Mouse (Mus musculus): ENCODE measurements around the gene Pmis2. TPM values are rescaled to one million over a fixed set of nuclear protein-coding genes. Genes with fewer than 3 reads are reported as not detected.

Gene Pmis2
- total RNA-seq (2021) = not detected

GRCm38 (mm10) chr7:30671480-30671879 lies at the start of gene Pmis2:
Gene Pmis2 (minus strand): TSS chr7:30671605.
- intact Hi-C loops (cut with DNase I) = no loop called here
- DNase-seq (ENCODE audit: low spot score in 2 of 2) = no peak

DNA sequence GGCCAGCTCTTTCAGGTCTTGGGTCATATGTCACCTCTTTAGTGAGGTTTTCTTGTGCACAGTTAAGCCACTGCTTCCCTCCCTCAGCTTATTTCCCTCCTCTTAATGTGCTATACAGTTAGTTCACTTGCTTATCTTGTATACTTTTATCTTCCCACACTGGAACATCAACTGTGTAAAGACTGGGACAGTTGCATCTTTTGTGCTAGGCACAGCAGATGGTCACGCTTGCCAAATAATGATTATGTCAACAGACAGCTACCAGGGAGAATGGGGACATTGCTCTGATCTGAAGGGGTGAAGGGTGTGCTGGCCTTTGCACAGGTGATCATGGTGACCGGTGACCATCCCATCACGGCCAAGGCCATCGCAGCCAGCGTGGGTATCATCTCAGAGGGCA lies 48.3 kb upstream of the Pmis2 start:
- intact Hi-C loops (cut with DNase I) = no loop called here
- DNase-seq (ENCODE audit: low spot score in 2 of 2) = no peak

DNA sequence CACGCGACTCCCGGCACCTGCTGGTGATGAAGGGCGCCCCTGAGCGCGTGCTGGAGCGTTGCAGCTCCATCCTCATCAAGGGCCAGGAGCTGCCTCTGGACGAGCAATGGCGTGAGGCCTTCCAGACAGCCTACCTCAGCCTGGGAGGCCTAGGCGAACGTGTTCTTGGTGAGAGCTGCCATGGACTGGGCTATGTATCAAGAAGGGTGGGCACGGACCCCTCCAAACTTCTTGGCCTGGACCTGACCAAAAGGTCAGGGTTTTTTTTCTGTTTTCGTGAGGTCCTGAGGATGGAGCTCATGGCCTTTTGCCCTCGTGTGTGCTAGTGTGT lies 46.3 kb upstream of the Pmis2 start:
- intact Hi-C loops (cut with DNase I) = no loop called here
- DNase-seq (ENCODE audit: low spot score in 2 of 2) = no peak

- DNase-seq (ENCODE audit: low spot score in 2 of 2) = peak; percentile 42 to 57
- intact Hi-C loops (cut with DNase I) = no loop called here
Observed at GRCm38 (mm10) chr7:30717006-30717715, 45.8 kb upstream of the Pmis2 start.

GRCm38 (mm10) chr7:30711942-30712341 lies 40.5 kb upstream of the Pmis2 start, which contains the start of gene Atp4a:
Gene Atp4a (plus strand): TSS chr7:30712209.
- DNase-seq (ENCODE audit: low spot score in 2 of 2) = no peak
- intact Hi-C loops (cut with DNase I) = no loop called here

DNA sequence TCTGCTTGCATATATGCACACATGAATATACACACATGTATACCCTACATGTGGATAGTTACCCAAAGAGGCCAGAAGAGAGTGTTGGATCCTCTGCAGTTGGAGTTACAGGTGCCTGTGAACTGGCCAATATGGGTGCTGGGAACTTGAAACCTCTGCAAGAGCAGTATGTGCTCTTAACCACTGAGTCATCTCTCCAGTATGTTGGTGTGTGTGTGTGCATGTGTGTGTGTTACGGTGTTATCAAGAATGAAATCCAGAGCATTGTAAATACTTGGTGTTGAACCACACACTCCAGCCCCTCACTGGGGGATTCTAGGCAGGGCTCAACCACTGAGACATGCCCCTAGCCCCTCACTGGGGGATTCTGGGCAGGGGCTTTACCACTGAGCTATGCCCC lies 36.0 kb upstream of the Pmis2 start:
- no peak for DNase-seq (ENCODE audit: low spot score in 2 of 2)
- intact Hi-C loops (cut with DNase I) = no loop called here

DNA sequence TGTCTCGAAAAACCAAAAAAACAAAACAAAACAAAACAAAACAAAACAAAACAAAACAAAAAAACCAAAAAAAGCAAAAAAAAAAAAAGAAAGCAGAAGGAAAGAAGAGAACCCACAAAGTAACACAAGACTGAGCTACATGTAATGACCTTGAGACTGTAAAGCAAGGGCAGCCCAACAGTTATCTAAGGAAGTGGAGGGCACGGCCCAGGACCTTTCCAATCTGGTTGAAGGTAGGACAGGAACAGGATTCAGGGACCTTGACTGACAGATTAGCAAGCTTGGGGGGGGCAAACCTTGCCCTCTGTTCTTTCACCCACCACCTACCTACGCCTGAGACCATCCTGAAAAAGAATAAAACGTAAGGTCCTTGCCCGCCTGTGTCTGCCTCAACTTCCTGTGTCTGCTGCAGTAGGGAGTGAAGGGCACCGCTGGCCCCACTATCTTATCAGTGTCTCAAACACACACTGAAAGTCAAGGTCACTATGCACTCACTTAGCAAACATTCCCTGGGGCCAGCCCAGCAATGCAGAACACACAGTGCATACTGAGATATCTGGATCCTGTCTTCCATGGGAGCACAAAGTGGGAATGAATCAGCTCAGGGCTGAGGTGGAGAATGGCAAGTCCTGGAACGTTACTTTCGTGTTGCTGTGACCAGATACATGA lies 34.9 kb upstream of the Pmis2 start:
- intact Hi-C loops (cut with DNase I) = no loop called here
- no peak for DNase-seq (ENCODE audit: low spot score in 2 of 2)

DNA sequence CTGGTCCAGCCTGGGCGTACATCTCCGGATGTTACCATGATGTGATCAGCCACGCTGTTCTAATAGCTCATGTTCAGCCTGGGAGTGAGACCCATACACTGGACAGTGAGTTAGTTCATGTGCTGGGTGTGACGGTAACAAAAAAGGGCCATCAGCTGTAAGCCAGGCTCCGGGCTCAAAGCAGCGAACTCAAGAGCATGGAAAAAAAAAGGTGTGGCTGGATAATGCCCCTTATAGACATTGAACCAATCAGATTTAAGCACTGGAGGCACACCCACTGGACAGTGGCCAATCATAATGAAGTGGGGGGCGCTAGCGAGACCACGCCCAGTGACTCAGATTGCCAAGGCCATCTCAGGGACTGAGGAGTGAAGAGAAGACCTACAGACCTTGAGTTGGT lies 27.2 kb upstream of the Pmis2 start, which contains the start of gene 2200002J24Rik:
Gene 2200002J24Rik (plus strand): TSS at position 338 of the 400 bp plus-strand sequence.
- no peak for DNase-seq (ENCODE audit: low spot score in 2 of 2)
- intact Hi-C loops (cut with DNase I) = no loop called here

GRCm38 (mm10) chr7:30698101-30698500 lies 26.7 kb upstream of the Pmis2 start:
- intact Hi-C loops (cut with DNase I) = no loop called here
- DNase-seq (ENCODE audit: low spot score in 2 of 2) = no peak

DNA sequence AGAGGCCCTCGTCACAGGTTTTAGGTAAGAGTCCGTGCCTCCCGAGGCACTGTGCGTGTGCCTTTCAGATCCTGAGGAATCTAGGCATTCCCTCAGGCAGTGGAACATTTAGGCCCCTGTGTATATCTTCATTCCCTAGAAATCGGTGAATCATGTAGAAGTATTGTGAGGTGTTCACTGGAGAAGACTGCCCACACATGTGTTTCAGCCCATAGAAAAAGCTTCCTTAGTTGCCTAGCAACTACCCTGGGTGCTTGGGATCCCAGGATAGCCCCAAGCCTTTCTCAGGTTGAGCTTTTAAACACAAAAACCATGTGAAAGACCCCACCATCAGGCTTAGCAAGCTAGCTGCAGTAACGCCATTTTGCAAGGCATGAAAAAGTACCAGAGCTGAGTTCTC lies 16.9 kb upstream of the Pmis2 start:
- intact Hi-C loops (cut with DNase I) = no loop called here
- DNase-seq (ENCODE audit: low spot score in 2 of 2) = peak; percentile 6 to 55

DNA sequence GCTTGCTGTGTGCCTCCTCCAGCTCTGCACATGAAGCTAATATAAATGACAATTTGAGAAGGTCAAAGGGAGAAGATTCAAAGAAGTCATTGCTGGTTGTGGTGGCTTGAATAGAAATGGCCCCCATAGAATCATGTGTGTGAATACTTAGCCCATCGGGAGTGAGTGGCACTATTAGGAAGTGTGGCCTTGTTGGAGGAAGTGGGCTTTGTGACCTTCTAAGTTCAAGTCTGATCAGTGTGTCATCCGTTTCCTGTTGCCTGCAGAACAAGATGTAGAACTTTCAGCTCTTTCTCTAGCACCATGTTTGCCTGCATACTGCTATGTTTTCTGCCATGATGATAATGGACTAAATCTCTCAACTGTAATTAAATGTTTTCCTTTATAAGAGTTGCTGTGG lies 12.0 kb upstream of the Pmis2 start:
- no peak for DNase-seq (ENCODE audit: low spot score in 2 of 2)
- intact Hi-C loops (cut with DNase I) = loop anchor here (5.0 kb wide), 1 partner anchor 179 kb away; the partner anchor contains the start of gene Ffar1

DNA sequence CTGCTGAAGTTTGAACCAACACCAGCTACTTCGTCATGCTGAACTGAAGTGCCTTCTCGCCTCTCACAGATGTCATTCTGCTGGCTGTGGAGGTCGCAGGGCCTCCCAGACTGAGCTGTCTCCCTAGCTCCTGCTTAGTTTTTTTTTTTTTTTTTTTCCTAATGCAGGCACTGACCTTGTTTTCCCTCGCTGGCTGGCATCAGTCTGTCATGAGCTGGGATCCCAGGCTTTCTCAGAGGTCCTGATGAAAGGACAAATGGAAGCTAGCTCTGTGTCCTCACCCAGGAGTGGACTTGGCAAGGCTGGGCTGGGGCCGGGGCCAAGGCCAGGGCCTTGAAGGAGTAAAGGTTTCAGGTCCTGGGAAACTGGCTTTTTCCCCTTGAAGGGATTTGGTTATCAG lies 10.5 kb upstream of the Pmis2 start:
- intact Hi-C loops (cut with DNase I) = loop anchor here (5.0 kb wide), 1 partner anchor 180 kb away; the partner anchor contains the start of gene Ffar1
- DNase-seq (ENCODE audit: low spot score in 2 of 2) = no peak

GRCm38 (mm10) chr7:30678263-30678975 lies 7.0 kb upstream of the Pmis2 start:
- intact Hi-C loops (cut with DNase I) = no loop called here
- no peak for DNase-seq (ENCODE audit: low spot score in 2 of 2)

DNA sequence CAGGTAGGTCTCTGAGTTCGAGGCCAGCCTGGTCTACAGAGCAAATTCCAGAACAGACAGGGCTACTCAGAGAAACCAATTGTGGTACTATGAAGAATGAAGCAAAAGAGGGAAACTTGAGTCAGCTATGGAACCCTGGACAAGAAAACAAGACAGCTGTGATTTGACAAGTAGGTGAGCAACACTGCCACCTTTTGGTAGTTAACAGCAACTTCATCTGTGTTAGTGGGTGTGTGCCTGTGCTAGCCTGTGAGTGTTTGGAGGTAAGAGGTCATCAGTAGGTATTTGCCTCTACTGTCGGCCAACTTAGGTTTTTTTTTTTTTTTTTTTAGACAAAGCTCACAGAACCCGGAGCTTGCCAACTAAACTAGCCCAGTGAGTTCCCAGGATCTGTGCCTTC lies 2.2 kb downstream of the Pmis2 start:
- intact Hi-C loops (cut with DNase I) = loop anchor here (5.0 kb wide), 1 partner anchor 188 kb away; the partner anchor contains the start of gene Ffar3
- no peak for DNase-seq (ENCODE audit: low spot score in 2 of 2)

DNA sequence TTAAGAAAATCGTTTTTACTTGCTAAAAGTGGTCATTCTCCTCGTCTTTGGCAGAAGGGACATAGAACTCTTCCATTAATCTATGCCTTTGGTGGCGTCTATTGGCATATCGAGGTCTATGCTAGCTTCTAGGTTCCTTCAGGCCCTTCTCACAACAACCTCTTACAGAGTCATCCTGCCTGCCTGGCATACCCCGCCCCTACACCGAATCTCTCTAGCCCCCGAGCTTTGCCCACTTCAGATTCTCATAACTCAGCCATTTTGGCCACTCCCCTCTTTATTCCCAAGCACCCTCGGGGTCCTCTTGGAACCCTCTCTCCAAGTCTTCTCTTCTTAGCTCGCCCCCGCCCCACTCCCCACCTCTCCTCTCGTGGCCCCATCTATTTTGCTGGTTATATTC lies 6.1 kb downstream of the Pmis2 start:
- peak; percentile 18 to 20 for DNase-seq (ENCODE audit: low spot score in 2 of 2)
- intact Hi-C loops (cut with DNase I) = loop anchor here (2.0 to 5.0 kb wide), 3 partner anchors 15 to 192 kb away; partner anchors contain the start of genes Ffar3, Rbm42 and Tmem147

DNA sequence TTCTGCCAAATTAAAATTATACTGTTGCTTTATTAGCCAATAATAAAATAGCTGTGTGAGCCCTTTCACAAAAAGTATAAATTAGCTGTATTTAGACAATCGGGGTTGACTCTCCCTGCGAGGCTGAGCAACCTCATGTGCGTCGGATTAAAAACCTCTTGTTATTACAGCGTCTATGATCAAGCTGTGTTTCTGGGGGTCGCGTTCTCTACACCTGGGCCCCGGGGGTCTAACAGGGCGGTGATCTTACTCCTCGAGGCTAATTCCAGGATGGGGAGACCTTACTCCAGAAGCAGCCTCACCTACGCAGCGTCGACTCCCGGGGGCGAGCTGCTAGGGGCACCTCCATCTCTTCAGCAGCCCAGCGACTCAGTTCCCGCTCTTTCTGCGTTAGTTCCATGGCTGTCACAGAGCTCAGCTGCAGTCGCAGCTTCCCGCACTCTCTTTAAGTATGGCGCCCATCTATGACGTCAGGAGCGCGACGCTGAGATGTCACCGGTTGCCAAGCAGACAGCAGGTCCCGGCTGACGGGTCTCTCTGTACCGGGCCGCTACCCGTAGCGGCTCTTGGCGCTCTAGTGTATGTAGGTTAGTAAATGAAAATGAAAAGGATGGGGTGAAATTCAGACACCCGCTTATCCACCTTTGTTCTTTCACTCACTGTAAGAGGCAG lies 6.7 kb downstream of the Pmis2 start, which contains the start of gene Haus5:
Gene Haus5 (minus strand): TSS at position 466 of the 672 bp plus-strand sequence.
- DNase-seq (ENCODE audit: low spot score in 2 of 2) = peak; percentile 92 to 94
- intact Hi-C loops (cut with DNase I) = loop anchor here (2.0 to 5.0 kb wide), 3 partner anchors 14 to 193 kb away; partner anchors contain the start of genes Ffar3, Rbm42 and Tmem147

DNA sequence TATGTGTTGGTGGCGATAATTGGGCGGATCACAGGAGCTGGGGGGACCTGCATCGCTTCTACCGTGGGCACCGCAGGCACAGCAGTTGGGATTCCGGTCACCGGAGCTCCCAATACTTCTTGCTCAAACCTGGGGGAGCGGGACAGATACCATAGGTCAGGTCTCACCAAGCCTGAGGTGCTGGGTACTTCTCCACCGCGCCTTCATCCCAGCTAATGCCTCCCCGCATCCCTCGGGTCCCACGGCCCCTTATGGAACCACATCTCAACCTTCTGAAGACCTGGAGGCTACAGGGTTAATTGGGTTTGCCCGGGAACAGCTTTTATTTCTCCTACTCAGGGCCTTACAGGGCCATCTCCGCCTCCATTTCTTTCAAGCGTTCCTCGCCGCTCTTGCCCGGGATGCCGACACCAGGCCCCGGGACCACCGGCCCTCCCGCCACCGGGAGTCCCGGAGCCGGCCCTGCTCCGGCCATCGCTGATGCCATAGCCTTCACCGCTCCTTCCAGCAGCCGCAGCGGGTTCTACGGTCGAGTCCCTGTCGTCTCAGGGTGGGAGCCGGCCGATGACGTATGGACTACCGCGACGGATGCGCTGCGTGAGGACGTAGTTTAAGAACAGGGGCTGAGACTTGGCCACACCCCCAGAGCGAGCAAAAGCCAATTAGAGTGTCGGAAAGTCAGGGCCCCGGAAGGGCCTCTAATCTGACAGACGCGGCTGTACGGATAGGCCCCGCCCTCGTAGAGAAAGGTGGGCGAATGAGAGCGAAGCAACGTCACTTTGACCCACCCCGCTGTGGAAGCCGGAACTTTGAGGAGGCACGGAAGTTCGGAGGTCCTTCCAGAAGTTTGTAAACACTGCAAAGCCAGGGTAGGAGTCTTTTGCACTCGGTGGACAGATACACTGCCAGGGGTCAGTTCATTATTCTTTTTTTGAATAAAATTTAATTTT lies 21.5 kb downstream of the Pmis2 start, which contains the start of gene Rbm42:
Gene Rbm42 (minus strand): TSS at position 727 of the 950 bp plus-strand sequence.
- peak; percentile 99 to 100 for DNase-seq (ENCODE audit: low spot score in 2 of 2)
- intact Hi-C loops (cut with DNase I) = loop anchor here (2.0 kb wide), 1 partner anchor 15 kb away; the partner anchor contains the start of gene Haus5

DNA sequence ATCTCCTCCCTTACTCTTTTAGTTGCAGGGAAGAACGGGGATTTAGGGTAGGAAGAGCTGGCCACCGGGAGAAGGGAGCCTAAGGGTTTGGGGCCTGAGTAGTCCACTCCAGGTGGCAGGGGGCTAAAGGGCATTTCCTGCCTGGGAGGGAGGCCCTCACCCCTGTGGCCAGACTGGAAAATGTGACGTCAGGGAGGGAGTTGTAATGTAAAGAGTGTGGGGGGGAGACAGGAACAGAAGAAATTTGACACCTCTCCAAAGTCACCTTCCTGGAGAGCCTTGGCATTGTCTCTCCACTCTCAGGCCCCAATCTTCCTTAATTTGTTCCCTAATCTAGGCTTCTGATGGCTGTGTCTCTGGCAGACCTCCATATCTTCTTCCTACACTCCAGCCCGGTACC lies 32.3 kb downstream of the Pmis2 start:
- no peak for DNase-seq (ENCODE audit: low spot score in 2 of 2)
- intact Hi-C loops (cut with DNase I) = no loop called here
